Mouse (Mus musculus) stomach, embryonic 14.5 days (tissue): Measurements from ENCODE around the gene Atxn2l. TPM values are rescaled to one million over a fixed set of nuclear protein-coding genes. Genes with fewer than 3 reads are reported as not detected.

Source experiments
- ATAC-seq: fragments of 200-750 bp; cut with Nextera tagmentation; 2 replicates; pipeline ENCODE4 v1.8.0; 2017; ENCODE audit warnings: low read depth, moderate TSS enrichment; ENCODE audit not compliant: insufficient number of reproducible peaks, insufficient read depth, low FRiP score
- H3K27ac ChIP-seq: fragments of 300-500 bp; sonication (generic); 2 replicates; pipeline ENCODE4 v1.5.1; 2014; ENCODE audit warnings: mild to moderate bottlenecking, low read length, moderate library complexity, mixed read lengths
- H3K27me3 ChIP-seq: fragments of 300-500 bp; sonication (generic); 2 replicates; pipeline ENCODE4 v1.6.1; 2014; ENCODE audit warnings: low read length, control low read depth, mixed read lengths; ENCODE audit not compliant: control insufficient read depth, insufficient read depth
- H3K36me3 ChIP-seq: fragments of 300-500 bp; sonication (generic); 2 replicates; pipeline ENCODE4 v1.6.1; 2014; ENCODE audit warnings: mild to moderate bottlenecking, control low read depth, low read length, moderate library complexity, mixed read lengths; ENCODE audit not compliant: control insufficient read depth, insufficient read depth
- H3K4me1 ChIP-seq: fragments of 300-500 bp; sonication (generic); 2 replicates; pipeline ENCODE4 v1.6.1; 2014; ENCODE audit warnings: low read length, control low read depth, mixed read lengths; ENCODE audit not compliant: control insufficient read depth, insufficient read depth
- H3K4me2 ChIP-seq: fragments of 300-500 bp; sonication (generic); replicated peaks from 2 replicates; pipeline ENCODE4 v1.6.1; 2014; ENCODE audit warnings: low read depth, low read length, control low read depth
- H3K4me3 ChIP-seq: fragments of 300-500 bp; sonication (generic); 2 replicates; pipeline ENCODE4 v1.5.1; 2014; ENCODE audit warnings: low read depth, low read length, control low read depth
- H3K9ac ChIP-seq: fragments of 300-500 bp; sonication (generic); replicated peaks from 2 replicates; pipeline ENCODE4 v1.6.1; 2014; ENCODE audit warnings: low read depth, mild to moderate bottlenecking, control low read depth, low read length, moderate library complexity, mixed read lengths
- H3K9me3 ChIP-seq: fragments of 300-500 bp; sonication (generic); 2 replicates; pipeline ENCODE4 v1.6.1; 2016; ENCODE audit warnings: low read depth, low read length, control low read depth; ENCODE audit not compliant: control insufficient read depth
- WGBS: fragments of 180-500 bp; shearing (Covaris S2); extraction: QIAGEN DNeasy Blood & Tissue Kit; methylation state at CpG from one replicate; pipeline ENCODE4 v1.1.7; 2014; 5-methylcytosine and 5-hydroxymethylcytosine counted together
- polyA plus RNA-seq: library from polyadenylated mRNA; unstranded; fragments of >200 nt; fragmentation: Nextera tagmentation; extraction: Ambion mirVana; gene quantifications from 2 replicates; pipeline ENCODE4 v1.2.1, GENCODE M21; 2014

Atxn2l gene
- polyA plus RNA-seq, 1 experiment from 2014 or later = 45.6 TPM

- WGBS = 84% methylated on average over 4 of the region's 4 CpGs
- H3K9ac ChIP-seq = no peak overlapping the region
- no peak overlapping the region for H3K27ac ChIP-seq
- H3K4me2 ChIP-seq = no peak overlapping the region
- peaks cover 51% of the 10 kb centered on the region for H3K36me3 ChIP-seq
- no peaks in the 10 kb centered on the region for H3K9me3 ChIP-seq
- no peak for ATAC-seq
- H3K4me3 ChIP-seq = no peak overlapping the region
- H3K4me1 ChIP-seq = peaks cover 11% of the 10 kb centered on the region
- no peaks in the 10 kb centered on the region for H3K27me3 ChIP-seq
Measured at GRCm38 (mm10) chr7:126471853-126472252, 31.4 kb downstream of the Atxn2l start.

- H3K4me1 ChIP-seq = peaks cover 11% of the 10 kb centered on the region
- no peak overlapping the region for H3K27ac ChIP-seq
- no peak overlapping the region for H3K4me2 ChIP-seq
- no peak overlapping the region for H3K4me3 ChIP-seq
- H3K9me3 ChIP-seq = no peaks in the 10 kb centered on the region
- no peaks in the 10 kb centered on the region for H3K27me3 ChIP-seq
- H3K36me3 ChIP-seq = peaks cover 51% of the 10 kb centered on the region
- 89% methylated on average over 5 of the region's 5 CpGs for WGBS
- no peak for ATAC-seq
- no peak overlapping the region for H3K9ac ChIP-seq
Measured at GRCm38 (mm10) chr7:126471361-126471760, 31.9 kb downstream of the Atxn2l start.

GRCm38 (mm10) chr7:126470077-126470476, 33.2 kb downstream of the Atxn2l start:
- Histone ChIP-seq H3K36me3 (peaks cover 51% of the 10 kb centered on the region), H3K9me3 (no peaks in the 10 kb centered on the region), H3K27ac (no peak overlapping the region), H3K4me1 (peaks cover 11% of the 10 kb centered on the region), H3K4me2 (no peak overlapping the region), H3K9ac (no peak overlapping the region), H3K4me3 (no peak overlapping the region), H3K27me3 (no peaks in the 10 kb centered on the region)
- WGBS = 81% methylated on average over 6 of the region's 6 CpGs
- ATAC-seq = no peak

- no peak overlapping the region for H3K4me2 ChIP-seq
- H3K36me3 ChIP-seq = peaks cover 50% of the 10 kb centered on the region
- 86% methylated on average over 18 of the region's 18 CpGs for WGBS
- no peaks in the 10 kb centered on the region for H3K9me3 ChIP-seq
- H3K4me1 ChIP-seq = 0 out of 2 replicates have a peak, but pooled peaks cover 10% of the 10 kb centered on the region
- no peak overlapping the region for H3K4me3 ChIP-seq
- no peaks in the 10 kb centered on the region for H3K27me3 ChIP-seq
- H3K9ac ChIP-seq = no peak overlapping the region
- no peak overlapping the region for H3K27ac ChIP-seq
- no peak for ATAC-seq
Measured at GRCm38 (mm10) chr7:126467834-126468627, 35.2 kb downstream of the Atxn2l start.

- Histone ChIP-seq H3K36me3 (peaks cover 44% of the 10 kb centered on the region), H3K9ac (no peak overlapping the region), H3K27me3 (no peaks in the 10 kb centered on the region), H3K4me1 (0 out of 2 replicates have a peak, but pooled peaks cover 10% of the 10 kb centered on the region), H3K4me2 (no peak overlapping the region), H3K27ac (no peak overlapping the region), H3K9me3 (no peaks in the 10 kb centered on the region), H3K4me3 (no peak overlapping the region)
- no peak for ATAC-seq
- WGBS = 73% methylated on average over 5 of the region's 5 CpGs
Measured at GRCm38 (mm10) chr7:126467271-126467670, 36.0 kb downstream of the Atxn2l start.

GRCm38 (mm10) chr7:126466707-126467106, 36.5 kb downstream of the Atxn2l start:
- no peaks in the 10 kb centered on the region for H3K9me3 ChIP-seq
- H3K4me1 ChIP-seq = 0 out of 2 replicates have a peak, but pooled peaks cover 10% of the 10 kb centered on the region
- H3K4me3 ChIP-seq = no peak overlapping the region
- ATAC-seq = no peak
- no peaks in the 10 kb centered on the region for H3K27me3 ChIP-seq
- H3K36me3 ChIP-seq = peaks cover 38% of the 10 kb centered on the region
- H3K4me2 ChIP-seq = no peak overlapping the region
- H3K27ac ChIP-seq = no peak overlapping the region
- H3K9ac ChIP-seq = no peak overlapping the region
- WGBS = 88% methylated on average over 5 of the region's 5 CpGs

- H3K4me2 ChIP-seq = no peak overlapping the region
- no peak overlapping the region for H3K27ac ChIP-seq
- H3K36me3 ChIP-seq = peaks cover 32% of the 10 kb centered on the region
- H3K4me3 ChIP-seq = no peak overlapping the region
- WGBS = 49% methylated on average over 9 of the region's 9 CpGs
- ATAC-seq = no peak
- H3K4me1 ChIP-seq = 0 out of 2 replicates have a peak, but pooled peaks cover 10% of the 10 kb centered on the region
- H3K27me3 ChIP-seq = no peaks in the 10 kb centered on the region
- H3K9ac ChIP-seq = no peak overlapping the region
- H3K9me3 ChIP-seq = no peaks in the 10 kb centered on the region
Measured at GRCm38 (mm10) chr7:126466116-126466515, 37.1 kb downstream of the Atxn2l start.

- no peak for ATAC-seq
- no peaks in the 10 kb centered on the region for H3K27me3 ChIP-seq
- 0 out of 2 replicates have a peak, but pooled peaks cover 10% of the 10 kb centered on the region for H3K4me1 ChIP-seq
- peak overlapping the region; percentile 21; the same call in 1 of the 2 replicates for H3K27ac ChIP-seq
- WGBS = 28% methylated on average over 7 of the region's 7 CpGs
- H3K4me2 ChIP-seq = no peak overlapping the region
- H3K36me3 ChIP-seq = peaks cover 29% of the 10 kb centered on the region
- H3K9me3 ChIP-seq = no peaks in the 10 kb centered on the region
- no peak overlapping the region for H3K4me3 ChIP-seq
- no peak overlapping the region for H3K9ac ChIP-seq
Measured at GRCm38 (mm10) chr7:126465246-126466030, 37.8 kb downstream of the Atxn2l start.
